Mouse (Mus musculus) right cerebral cortex, adult 18-20 months (tissue): Measurements from ENCODE around the gene Tbx6.
A peak's percentile ranks its signal among the peaks of the same experiment; 100 is the strongest.
"Not testable (repeated sequence)": the region's sequence is repeated elsewhere in the genome, so short reads cannot be mapped to it uniquely, and the experiment has no call there.

Experiments used
- DNase-seq: peaks from one replicate; pipeline ENCODE4 v3.0.0; 2022; ENCODE audit warnings: mixed read lengths

The Tbx6 gene

DNA sequence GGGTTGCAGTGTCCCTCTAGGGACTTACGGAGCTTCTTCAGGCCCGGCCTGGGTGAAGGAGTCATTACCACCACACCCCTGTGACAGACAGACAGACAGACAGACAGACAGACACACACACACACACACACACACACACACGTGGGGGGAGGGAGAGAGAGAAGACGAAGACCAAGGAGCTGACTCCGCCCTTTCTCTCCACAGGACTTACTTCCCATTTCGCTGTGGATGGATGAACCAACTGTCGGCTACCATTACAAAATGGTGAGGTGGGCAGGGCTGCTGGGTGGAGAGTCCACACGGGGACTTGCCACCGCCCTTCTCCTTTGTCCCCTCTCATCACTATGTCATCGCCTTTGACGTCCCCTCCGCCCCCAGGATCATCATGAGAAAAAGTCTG lies 10.5 kb upstream of the Tbx6 start:
- no peak for DNase-seq

DNA sequence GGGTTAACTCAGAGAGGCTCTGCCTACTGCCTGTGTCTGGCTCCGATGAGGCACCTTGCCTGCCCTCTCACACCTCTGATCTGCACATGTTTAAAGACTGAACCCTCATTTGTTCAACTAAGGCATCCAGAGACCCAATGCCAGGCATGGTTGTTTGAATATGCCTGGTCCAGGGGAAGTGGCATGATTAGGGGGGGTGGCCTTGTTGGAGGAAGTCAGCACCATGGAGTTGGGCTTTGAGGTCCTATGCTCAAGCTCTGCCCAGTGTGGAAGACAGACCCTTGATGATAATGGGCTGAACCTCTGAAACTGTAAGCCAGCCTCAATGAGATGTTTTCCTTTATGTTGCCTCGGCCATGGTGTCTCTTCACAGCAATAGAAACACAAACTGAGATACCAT lies 7.9 kb upstream of the Tbx6 start:
- no peak for DNase-seq

DNA sequence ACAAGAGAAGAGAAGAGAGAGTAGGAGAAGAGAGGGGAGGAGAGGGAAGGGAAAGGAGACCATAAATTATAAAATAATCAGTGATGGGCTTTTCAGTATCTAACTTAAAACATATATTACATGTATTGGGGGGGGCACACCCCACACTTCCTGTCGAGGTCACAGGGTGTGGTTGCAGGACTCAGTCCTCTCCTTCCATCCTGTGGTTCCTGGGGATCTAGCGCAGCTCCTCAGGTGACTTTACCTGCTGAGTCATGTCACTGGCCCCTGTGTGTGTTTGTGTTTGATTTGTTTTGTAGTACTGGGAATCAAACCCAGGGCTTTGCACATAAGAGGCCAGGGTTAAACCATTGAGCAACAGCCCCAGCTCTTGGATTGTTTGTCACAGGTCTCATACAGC lies 6.8 kb upstream of the Tbx6 start:
- no peak for DNase-seq

- no peak for DNase-seq
Observed at GRCm38 (mm10) chr7:126775185-126775977, 5.9 kb upstream of the Tbx6 start.

DNA sequence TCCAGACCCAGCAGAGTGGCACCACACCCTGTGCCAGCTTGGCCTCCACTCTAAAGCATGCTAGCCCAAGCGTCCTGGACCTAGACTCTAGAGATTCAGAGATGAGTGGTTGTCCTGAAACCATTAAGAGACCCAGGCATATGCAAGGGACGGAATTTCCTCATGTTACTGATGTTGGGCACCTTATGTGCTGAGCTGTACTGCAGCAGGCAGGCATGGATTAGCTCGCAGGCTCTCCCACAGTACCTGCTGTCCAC lies 5.4 kb upstream of the Tbx6 start:
- DNase-seq, result no peak

DNA sequence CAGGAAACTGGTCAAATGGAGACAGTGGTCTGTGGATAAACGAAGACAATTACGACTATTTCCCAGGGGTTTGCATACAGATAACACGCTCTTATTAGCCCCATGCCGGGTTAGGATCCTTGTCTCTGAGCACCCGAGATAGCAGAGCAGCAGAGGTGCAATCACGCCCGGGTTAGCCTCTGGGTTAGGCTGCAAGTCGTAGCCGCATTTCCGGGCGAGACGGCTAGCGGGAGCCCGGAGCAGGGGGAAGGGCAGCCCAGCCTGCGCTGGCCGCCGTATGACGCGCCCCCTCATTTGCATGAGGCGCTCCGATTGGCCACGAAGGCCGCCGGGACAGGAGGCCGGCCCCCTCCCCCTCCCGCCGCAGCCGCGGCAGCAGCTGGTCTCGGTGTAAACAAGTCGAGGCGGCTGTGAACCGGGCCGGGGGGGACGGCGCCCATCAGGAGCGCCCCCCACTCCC lies 4.7 kb upstream of the Tbx6 start, which contains the start of gene Ypel3:
Ypel3 (plus strand) TSS at position 358 of the 460 bp plus-strand sequence.
- DNase-seq, result peak; percentile 96

DNA sequence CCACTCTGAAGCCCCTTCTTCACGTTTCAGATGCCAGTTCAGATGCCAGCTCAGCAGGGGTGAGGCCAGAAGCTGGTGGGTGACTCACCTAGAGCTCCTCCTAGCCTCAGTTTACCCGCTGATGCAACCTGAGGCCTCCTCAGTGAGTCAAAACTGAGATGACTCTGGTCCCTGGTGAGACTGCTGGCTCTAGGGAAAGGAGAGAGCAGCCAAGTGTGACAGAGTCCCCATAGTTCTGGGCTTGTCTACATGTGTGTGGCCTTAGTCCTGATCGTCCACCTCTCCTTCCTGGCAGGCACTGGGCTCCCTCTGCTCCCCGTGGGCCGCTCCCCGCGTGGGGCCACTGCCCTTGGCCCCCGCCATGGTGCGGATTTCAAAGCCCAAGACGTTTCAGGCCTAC lies 3.8 kb upstream of the Tbx6 start:
- DNase-seq, result no peak

- no peak for DNase-seq
Observed at GRCm38 (mm10) chr7:126778147-126778546, 3.1 kb upstream of the Tbx6 start.

DNA sequence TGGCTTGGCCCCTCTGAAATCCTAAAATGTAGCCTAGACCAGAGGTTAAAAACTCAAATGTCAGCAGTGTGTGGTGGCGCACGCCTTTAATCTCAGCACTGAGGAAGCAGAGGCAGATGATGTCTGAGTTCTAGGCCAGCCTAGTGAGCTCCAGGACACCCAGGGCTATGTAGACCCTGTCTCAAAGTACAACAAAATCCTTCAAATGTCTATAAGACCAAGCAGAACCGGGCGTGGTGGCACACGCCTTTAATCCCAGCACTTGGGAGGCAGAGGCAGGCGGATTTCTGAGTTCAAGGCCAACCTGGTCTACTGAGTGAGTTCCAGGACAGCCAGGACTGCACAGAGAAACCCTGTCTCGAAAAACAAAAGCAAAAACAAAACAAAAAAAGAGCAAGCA lies 2.2 kb upstream of the Tbx6 start:
- DNase-seq, result not testable (repeated sequence)

- peak; percentile 86 for DNase-seq
Observed at GRCm38 (mm10) chr7:126779983-126780970, 1.0 kb upstream of the Tbx6 start.

- no peak for DNase-seq
Observed at GRCm38 (mm10) chr7:126781661-126782370, 533 bp downstream of the Tbx6 start.

- DNase-seq, result no peak
Observed at GRCm38 (mm10) chr7:126782693-126783092, 1.4 kb downstream of the Tbx6 start.

DNA sequence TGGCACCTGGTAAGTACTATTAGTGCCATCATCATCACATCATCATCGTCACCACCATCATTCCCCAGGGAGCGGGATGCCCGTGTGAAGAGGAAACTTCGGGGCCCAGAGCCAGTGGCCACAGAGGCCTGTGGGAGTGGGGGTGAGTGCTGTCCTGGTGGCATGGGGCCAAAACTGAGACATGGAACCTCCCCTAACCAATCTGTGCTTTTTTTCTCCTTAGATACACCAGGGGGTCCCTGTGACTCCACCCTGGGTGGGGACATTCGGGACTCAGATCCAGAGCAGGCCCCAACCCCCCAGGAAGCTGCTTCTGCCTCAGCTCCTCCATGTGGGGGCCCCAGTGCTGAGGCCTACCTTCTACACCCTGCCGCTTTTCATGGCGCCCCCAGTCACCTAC lies 3.2 kb downstream of the Tbx6 start:
- no peak for DNase-seq

DNA sequence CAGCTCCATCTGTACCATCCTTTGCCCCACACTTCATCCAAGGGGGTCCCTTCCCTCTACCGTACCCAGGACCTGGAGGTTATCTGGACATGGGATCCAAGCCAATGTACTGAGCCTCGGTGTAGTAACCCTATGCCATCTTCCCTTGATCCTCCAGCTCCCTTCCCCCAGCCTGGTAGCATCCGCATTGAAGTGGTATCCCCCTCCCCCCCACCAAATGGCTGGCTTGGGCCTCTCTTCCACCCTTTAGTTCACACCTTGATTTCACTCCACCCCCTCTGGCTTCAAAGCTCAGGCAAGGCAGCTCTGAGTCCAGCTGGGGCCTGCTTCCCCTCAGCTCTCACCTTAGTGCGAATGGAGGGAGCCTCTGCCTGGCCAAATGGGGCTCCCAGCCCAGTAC lies 3.8 kb downstream of the Tbx6 start:
- DNase-seq, result no peak

- no peak for DNase-seq
Observed at GRCm38 (mm10) chr7:126786142-126786541, 4.9 kb downstream of the Tbx6 start.

- no peak for DNase-seq
Observed at GRCm38 (mm10) chr7:126789141-126789540, 7.9 kb downstream of the Tbx6 start.

DNA sequence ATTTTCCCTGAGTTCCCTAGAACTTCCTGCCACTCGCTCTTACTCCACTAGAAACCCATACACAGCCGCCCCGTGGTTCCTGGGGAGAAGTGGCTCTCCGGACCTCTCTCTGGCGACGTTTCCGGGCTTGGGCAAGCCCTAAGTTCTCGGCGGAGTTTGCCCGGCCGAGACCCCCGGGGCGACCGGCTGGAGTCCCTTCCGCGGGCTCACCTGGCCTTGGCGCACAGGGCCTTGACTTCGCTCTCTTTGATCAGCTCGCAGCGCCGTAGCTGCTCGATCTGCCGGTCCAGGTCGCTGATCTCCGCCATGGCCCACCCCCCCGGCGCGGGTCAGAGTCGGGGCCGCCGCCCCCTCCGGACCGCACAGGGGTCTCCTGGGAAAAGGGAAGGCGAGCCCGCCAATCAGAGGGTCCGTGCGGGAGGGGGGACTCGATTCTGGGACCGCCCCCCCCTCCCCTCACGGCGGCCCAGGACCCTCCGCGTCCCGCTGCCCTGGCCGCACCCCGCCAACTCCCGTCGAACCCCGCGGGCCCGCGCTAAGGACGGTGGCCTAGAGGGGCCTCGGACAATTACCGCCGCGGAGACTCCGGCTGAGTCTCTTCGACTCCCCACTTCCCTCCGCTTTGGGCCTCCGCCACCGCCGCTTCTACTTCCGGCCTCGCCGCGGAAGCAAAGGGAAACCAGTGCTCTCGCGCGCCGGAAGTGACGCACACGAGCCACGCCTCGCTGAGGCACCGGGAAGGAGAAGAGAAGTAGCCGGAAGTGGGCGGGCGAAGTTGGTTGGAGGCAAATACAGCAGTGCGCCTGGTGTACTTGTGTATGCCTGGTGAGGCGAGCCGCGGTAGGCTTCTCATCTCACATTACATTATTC lies 10.8 kb downstream of the Tbx6 start, which contains the start of gene Ppp4c:
Ppp4c (minus strand) TSS at position 646 of the 870 bp plus-strand sequence.
- peak; percentile 98 for DNase-seq

DNA sequence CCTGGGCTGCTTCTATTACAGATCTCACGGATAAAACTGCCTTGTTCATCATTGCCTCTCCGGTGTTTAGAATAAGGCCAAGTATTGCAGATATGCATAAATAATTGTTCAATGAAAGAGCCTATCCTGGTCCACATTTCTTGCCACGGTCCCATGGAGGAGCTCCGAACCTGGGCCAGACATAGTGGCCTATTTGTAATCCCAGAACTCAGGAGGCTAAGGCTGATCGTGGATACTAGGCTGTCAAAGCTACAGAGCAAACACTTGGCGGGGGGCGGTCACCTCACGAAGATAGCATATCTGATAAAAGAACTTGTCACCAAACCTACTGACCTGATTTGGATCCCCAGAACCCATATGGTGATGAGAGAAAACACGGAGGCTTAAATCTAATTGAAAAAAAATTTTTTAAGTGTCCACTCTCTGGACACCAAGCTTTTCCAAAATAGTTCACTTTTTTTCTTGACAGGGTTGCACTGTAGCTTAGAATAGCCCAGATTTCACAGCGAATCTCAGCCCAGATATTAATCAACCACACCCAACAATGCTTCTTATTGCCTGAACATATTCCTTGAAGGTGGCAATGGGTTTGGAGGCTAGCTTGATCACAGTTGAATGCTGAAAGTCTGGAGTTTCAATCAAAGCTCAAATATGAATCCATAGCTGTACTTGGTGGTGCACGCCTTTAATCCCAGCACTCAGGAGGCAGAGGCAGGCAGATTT lies 11.6 kb downstream of the Tbx6 start:
- DNase-seq, result no peak

- no peak for DNase-seq
Observed at GRCm38 (mm10) chr7:126793456-126794270, 12.4 kb downstream of the Tbx6 start.

DNA sequence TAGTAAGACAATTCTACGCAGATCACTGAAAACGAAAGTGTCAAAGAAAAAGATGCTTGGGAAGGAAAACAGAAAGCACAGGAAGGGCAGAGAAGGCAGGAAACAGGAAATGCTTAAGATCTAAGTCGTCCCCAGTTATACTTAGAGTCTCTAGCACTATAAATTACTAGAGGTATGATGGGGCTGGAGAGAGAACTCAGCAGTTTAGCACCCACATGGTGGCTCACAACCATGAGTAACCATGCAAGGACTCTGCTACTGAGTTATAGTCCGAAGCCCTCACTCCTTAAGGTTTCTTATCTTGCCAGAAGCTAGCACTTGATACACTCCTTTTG lies 13.0 kb downstream of the Tbx6 start:
- DNase-seq, result no peak
